Mouse (Mus musculus) MEL (cell line): ENCODE results near the gene Sf3b4. TPM values are rescaled to one million over a fixed set of nuclear protein-coding genes. Genes with fewer than 3 reads are reported as not detected.

Source experiments
- DNase-seq: peaks from one replicate; pipeline ENCODE4 v3.0.0; 2011; ENCODE audit warnings: low read depth, low spot score
- H3K27ac ChIP-seq: 2 replicates; pipeline ENCODE4 v1.5.1; 2012; ENCODE audit warnings: low read depth, mild to moderate bottlenecking, control low read depth, low read length, moderate library complexity; ENCODE audit not compliant: control insufficient read depth
- H3K27me3 ChIP-seq, 2 experiments: fragments of 150-350 bp in 1 of 2; sonication (generic) in 1 of 2; 2 replicates each; pipeline ENCODE4 v1.6.1; 2012; ENCODE audit warnings: low read length in 2 of 2, mild to moderate bottlenecking in 2 of 2, improper control_type of control experiment in 1 of 2, moderate library complexity in 1 of 2; ENCODE audit not compliant: insufficient read depth in 2 of 2, control insufficient read depth in 1 of 2
- H3K36me3 ChIP-seq, 2 experiments: 2 replicates each; pipeline ENCODE4 v1.6.1; 2012 to 2014; ENCODE audit warnings: low read length in 2 of 2, improper control_type of control experiment in 1 of 2, inconsistent platforms in 1 of 2, mild to moderate bottlenecking in 1 of 2; ENCODE audit not compliant: insufficient read depth in 2 of 2, control insufficient read depth in 1 of 2
- H3K4me1 ChIP-seq, 2 experiments: fragments of 150-350 bp in 1 of 2; sonication (generic) in 1 of 2; 2 replicates each; pipeline ENCODE4 v1.6.1; 2012; ENCODE audit warnings: low read length in 2 of 2, improper control_type of control experiment in 1 of 2, mild to moderate bottlenecking in 1 of 2; ENCODE audit not compliant: insufficient read depth in 2 of 2, control insufficient read depth in 1 of 2
- H3K4me3 ChIP-seq, 2 experiments: fragments of 150-350 bp in 1 of 2; sonication (generic) in 1 of 2; 2 replicates each; pipeline ENCODE4 v1.5.1; 2012; ENCODE audit warnings: low read depth in 2 of 2, low read length in 2 of 2, mild to moderate bottlenecking in 2 of 2, moderate library complexity in 2 of 2, control low read depth in 1 of 2, improper control_type of control experiment in 1 of 2; ENCODE audit not compliant: control insufficient read depth in 1 of 2, insufficient read depth in 1 of 2
- H3K79me2 ChIP-seq: 2 replicates; pipeline ENCODE4 v1.6.1; 2012; ENCODE audit warnings: mild to moderate bottlenecking, low read length, moderate library complexity; ENCODE audit not compliant: control insufficient read depth, poor library complexity, insufficient read depth
- H3K9ac ChIP-seq: 2 replicates; pipeline ENCODE4 v1.6.1; 2012; ENCODE audit warnings: low read depth, mild to moderate bottlenecking, control low read depth, low read length, moderate library complexity; ENCODE audit not compliant: control insufficient read depth, poor library complexity, severe bottlenecking
- H3K9me3 ChIP-seq: fragments of 150-350 bp; sonication (generic); replicated peaks from 2 replicates; pipeline ENCODE4 v1.6.1; 2012; ENCODE audit warnings: mild to moderate bottlenecking, low read length, improper control_type of control experiment, moderate library complexity; ENCODE audit not compliant: insufficient read depth
- BHLHE40 ChIP-seq: IDR thresholded peaks from 2 replicates; pipeline ENCODE4 v1.6.1; 2012; ENCODE audit warnings: low read depth, mild to moderate bottlenecking, inconsistent platforms, low read length, improper control_type of control experiment, borderline replicate concordance
- CHD1 ChIP-seq: IDR thresholded peaks from 2 replicates; pipeline ENCODE4 v1.6.1; 2012; ENCODE audit warnings: low read depth, mild to moderate bottlenecking, inconsistent platforms, low read length, improper control_type of control experiment
- ELF1 ChIP-seq: IDR thresholded peaks from 2 replicates; pipeline ENCODE4 v1.6.1; 2014; ENCODE audit warnings: low read depth, mild to moderate bottlenecking, inconsistent platforms, low read length, improper control_type of control experiment, moderate library complexity
- EP300 ChIP-seq, 2 experiments: IDR thresholded peaks; 2 replicates each; pipeline ENCODE4 v1.6.1; 2011; ENCODE audit warnings: improper control_type of control experiment in 2 of 2, low read length in 2 of 2, low read depth in 1 of 2, mild to moderate bottlenecking in 1 of 2
- ETS1 ChIP-seq: IDR thresholded peaks from 2 replicates; pipeline ENCODE4 v1.6.1; 2012; ENCODE audit warnings: low read depth, mild to moderate bottlenecking, inconsistent platforms, low read length, improper control_type of control experiment, moderate library complexity
- GABPA ChIP-seq: IDR thresholded peaks from 2 replicates; pipeline ENCODE4 v1.6.1; 2012; ENCODE audit warnings: low read depth, mild to moderate bottlenecking, inconsistent platforms, low read length, improper control_type of control experiment, moderate library complexity
- GATA1 ChIP-seq: IDR thresholded peaks from 2 replicates; pipeline ENCODE4 v1.6.1; 2011; ENCODE audit warnings: low read depth, low read length, improper control_type of control experiment
- JUND ChIP-seq: IDR thresholded peaks from 2 replicates; pipeline ENCODE4 v1.6.1; 2011; ENCODE audit warnings: low read depth, mild to moderate bottlenecking, improper control_type of control experiment, low read length
- KAT2A ChIP-seq: conservative IDR thresholded peaks from 2 replicates; pipeline ENCODE4 v1.6.1; 2012; ENCODE audit warnings: low read depth, low read length, improper control_type of control experiment, inconsistent platforms
- MAX ChIP-seq: IDR thresholded peaks from 2 replicates; pipeline ENCODE4 v1.6.1; 2011; ENCODE audit warnings: low read length, improper control_type of control experiment
- MXI1 ChIP-seq: IDR thresholded peaks from 2 replicates; pipeline ENCODE4 v1.6.1; 2011; ENCODE audit warnings: mild to moderate bottlenecking, low read depth, low read length, improper control_type of control experiment
- POLR2A ChIP-seq, 2 experiments: IDR thresholded peaks; 2 replicates each; pipeline ENCODE4 v1.6.1; 2011 to 2012; ENCODE audit warnings: low read length in 2 of 2, mild to moderate bottlenecking in 2 of 2, control low read depth in 1 of 2, improper control_type of control experiment in 1 of 2, low read depth in 1 of 2, moderate library complexity in 1 of 2; ENCODE audit not compliant: control insufficient read depth in 1 of 2, insufficient read depth in 1 of 2, poor library complexity in 1 of 2
- POLR2AphosphoS5 ChIP-seq: IDR thresholded peaks from 2 replicates; pipeline ENCODE4 v1.6.1; 2012; ENCODE audit warnings: low read depth, borderline replicate concordance, mild to moderate bottlenecking, inconsistent platforms, low read length, moderate library complexity, mixed read lengths
- RCOR1 ChIP-seq: IDR thresholded peaks from 2 replicates; pipeline ENCODE4 v1.6.1; 2012; ENCODE audit warnings: low read depth, mild to moderate bottlenecking, inconsistent platforms, low read length, improper control_type of control experiment
- TBP ChIP-seq: IDR thresholded peaks from 2 replicates; pipeline ENCODE4 v1.8.0; 2011; ENCODE audit warnings: low read depth, low read length, improper control_type of control experiment
- TCF12 ChIP-seq: IDR thresholded peaks from 2 replicates; pipeline ENCODE4 v1.6.1; 2014; ENCODE audit warnings: low read depth, mild to moderate bottlenecking, inconsistent platforms, low read length, improper control_type of control experiment, moderate library complexity
- ZC3H11A ChIP-seq: IDR thresholded peaks from 2 replicates; pipeline ENCODE4 v1.6.1; 2012; ENCODE audit warnings: low read depth, mild to moderate bottlenecking, inconsistent platforms, low read length, improper control_type of control experiment
- ZKSCAN1 ChIP-seq: IDR thresholded peaks from 2 replicates; pipeline ENCODE4 v1.6.1; 2012; ENCODE audit warnings: low read depth, mild to moderate bottlenecking, inconsistent platforms, low read length, improper control_type of control experiment, moderate library complexity
- ZMIZ1 ChIP-seq: IDR thresholded peaks from 2 replicates; pipeline ENCODE4 v1.6.1; 2012; ENCODE audit warnings: low read depth, mild to moderate bottlenecking, inconsistent platforms, low read length, improper control_type of control experiment, moderate library complexity
- polyA plus RNA-seq, 2 experiments: library from polyadenylated mRNA; stranded (reverse) in 1 of 2; unstranded in 1 of 2; fragments of >175 nt in 1 of 2; fragments of >200 nt in 1 of 2; gene quantifications; 2 replicates each; pipeline versions ENCODE4 v1.2.1 to v1.2.4; 2012; ENCODE audit warnings: low replicate concordance in 2 of 2, low read depth in 1 of 2; ENCODE audit not compliant: insufficient read length in 2 of 2, insufficient read depth in 1 of 2, missing spikeins in 1 of 2
- total RNA-seq: library from RNA; depleted of rRNA; stranded (reverse); fragments of 300-350 nt; gene quantifications from 2 replicates; pipeline ENCODE4 v1.2.3, GENCODE M21; 2012

Sf3b4 gene
- total and polyA plus RNA-seq, 3 experiments = 102 to 423 (median 157) TPM

- 0 out of 2 replicates have a peak, but pooled peaks have one; percentile 24 for TF ChIP-seq ZC3H11A
- TF ChIP-seq MAX = peak; percentile 60
- TF ChIP-seq TCF12 = peak; percentile 77
- peak; percentile 18; the same call in 1 of the 2 replicates for TF ChIP-seq ETS1
- TF ChIP-seq GABPA = no peak
- no peak for TF ChIP-seq ZKSCAN1
Measured at GRCm38 (mm10) chr3:96172197-96173178, at the start of gene Sf3b4 (continued).

- Histone ChIP-seq H3K36me3 (peaks cover 0 to 10% of the 10 kb centered on the region in 2 experiments; a peak in 2 of 4 replicates), H3K9ac (no peak overlapping the region), H3K4me1 (peaks cover 0 to under 1% of the 10 kb centered on the region in 2 experiments; a peak in 1 of 4 replicates), H3K27me3 (no peaks in the 10 kb centered on the region), H3K27ac (no peak overlapping the region), H3K9me3 (no peaks in the 10 kb centered on the region), H3K4me3 (no peak overlapping the region), H3K79me2 (peaks cover 2% of the 10 kb centered on the region; the same call in 1 of the 2 replicates)
- TF ChIP-seq GATA1 (peak; percentile 53; the same call in 1 of the 2 replicates), KAT2A (no peak), RCOR1 (peak; percentile 31; the same call in 1 of the 2 replicates), EP300 (IDR thresholded peaks at IDR 0.05; ENCODE audit: low read depth in 1 of 2, low read length in 2 of 2) (0 out of 4 replicates have a peak, but pooled peaks of 1 of the 2 experiments have one; percentile 11)
- peak; percentile 50 for DNase-seq
Measured at GRCm38 (mm10) chr3:96124235-96124634, 47.9 kb upstream of the Sf3b4 start.

GRCm38 (mm10) chr3:96128128-96128527, 44.0 kb upstream of the Sf3b4 start:
- H3K9me3 ChIP-seq = no peaks in the 10 kb centered on the region
- H3K4me3 ChIP-seq = no peak overlapping the region
- no peak for TF ChIP-seq BHLHE40
- TF ChIP-seq ZC3H11A = no peak
- no peak for TF ChIP-seq ZMIZ1
- TF ChIP-seq ELF1 = no peak
- no peak for TF ChIP-seq JUND
- no peak for TF ChIP-seq POLR2A (IDR thresholded peaks at IDR 0.05; ENCODE audit: control insufficient read depth in 1 of 2, insufficient read depth in 1 of 2, low read depth in 1 of 2, low read length in 2 of 2, poor library complexity in 1 of 2)
- TF ChIP-seq TBP = no peak
- TF ChIP-seq POLR2AphosphoS5 = no peak
- TF ChIP-seq MXI1 = no peak
- no peak for TF ChIP-seq GABPA
- TF ChIP-seq CHD1 = no peak
- TF ChIP-seq RCOR1 = no peak
- peaks cover 3 to 19% of the 10 kb centered on the region in 2 experiments; a peak in 3 of 4 replicates for H3K36me3 ChIP-seq
- no peaks in the 10 kb centered on the region for H3K27me3 ChIP-seq
- H3K27ac ChIP-seq = no peak overlapping the region
- no peak for DNase-seq
- H3K9ac ChIP-seq = no peak overlapping the region
- H3K4me1 ChIP-seq = peaks cover 5 to 8% of the 10 kb centered on the region in 2 experiments; a peak in 3 of 4 replicates
- peaks cover 2% of the 10 kb centered on the region; the same call in 1 of the 2 replicates for H3K79me2 ChIP-seq
